Mouse (Mus musculus) forebrain, postnatal 0 days (tissue): ENCODE measurements around the gene Gm9970. TPM values are rescaled to one million over a fixed set of nuclear protein-coding genes. Genes with fewer than 3 reads are reported as not detected.

Source experiments
- ATAC-seq: fragments of 200-750 bp; cut with Nextera tagmentation; 2 replicates; pipeline ENCODE4 v1.8.0; 2017; ENCODE audit warnings: mild to moderate bottlenecking, moderate library complexity
- DNase-seq: peaks from one replicate; pipeline ENCODE4 v3.0.0-alpha.2; 2015
- H3K27ac ChIP-seq: fragments of 300-500 bp; sonication (generic); 2 replicates; pipeline ENCODE4 v1.5.1; 2014; ENCODE audit warnings: low read depth, mild to moderate bottlenecking, antibody characterized with exemption, low read length, moderate library complexity, mixed read lengths
- H3K27me3 ChIP-seq: fragments of 300-500 bp; sonication (generic); 2 replicates; pipeline ENCODE4 v1.6.1; 2014; ENCODE audit warnings: mild to moderate bottlenecking, low read length, mixed read lengths; ENCODE audit not compliant: insufficient read depth
- H3K36me3 ChIP-seq: fragments of 300-500 bp; sonication (generic); 2 replicates; pipeline ENCODE4 v1.6.1; 2014; ENCODE audit warnings: mild to moderate bottlenecking, moderate library complexity; ENCODE audit not compliant: insufficient read depth
- H3K4me1 ChIP-seq: fragments of 300-500 bp; sonication (generic); 2 replicates; pipeline ENCODE4 v1.6.1; 2014; ENCODE audit warnings: antibody characterized with exemption; ENCODE audit not compliant: insufficient read depth
- H3K4me2 ChIP-seq: fragments of 300-500 bp; sonication (generic); 2 replicates; pipeline ENCODE4 v1.6.1; 2014; ENCODE audit warnings: low read depth, mild to moderate bottlenecking, moderate library complexity
- H3K4me3 ChIP-seq: fragments of 300-500 bp; sonication (generic); 2 replicates; pipeline ENCODE4 v1.5.1; 2014; ENCODE audit warnings: low read depth, low read length, mixed read lengths
- H3K9ac ChIP-seq: fragments of 300-500 bp; sonication (generic); 2 replicates; pipeline ENCODE4 v1.6.1; 2014; ENCODE audit warnings: mild to moderate bottlenecking
- H3K9me3 ChIP-seq: fragments of 300-500 bp; sonication (generic); 2 replicates; pipeline ENCODE4 v1.6.1; 2016; ENCODE audit warnings: low read length
- CTCF ChIP-seq: sonication (generic); IDR thresholded peaks from 2 replicates; pipeline ENCODE4 v1.5.1; 2016; ENCODE audit warnings: antibody characterized with exemption, control low read depth, low read depth
- WGBS: fragments of 180-500 bp; shearing (Covaris S2); extraction: QIAGEN DNeasy Blood & Tissue Kit; methylation state at CpG from one replicate; pipeline ENCODE4 v1.1.7; 2014; 5-methylcytosine and 5-hydroxymethylcytosine counted together
- polyA plus RNA-seq: library from polyadenylated mRNA; unstranded; fragments of >200 nt; fragmentation: Nextera tagmentation; extraction: Ambion mirVana; gene quantifications from 2 replicates; pipeline ENCODE4 v1.2.1, GENCODE M21; 2015
- total RNA-seq: library from RNA; depleted of rRNA; stranded (reverse); fragments of >200 nt; gene quantifications from 2 replicates; pipeline ENCODE4 v1.2.3, GENCODE M21; 2014

Gm9970 gene
- total and polyA plus RNA-seq, 2 experiments from 2014 or later, result 0.51 to 0.62 TPM

- H3K4me1 ChIP-seq, result no peaks in the 10 kb centered on the region
- DNase-seq (no peak), ATAC-seq (no peak)
- no peaks in the 10 kb centered on the region for H3K9me3 ChIP-seq
- no peak overlapping the region for H3K4me2 ChIP-seq
- no peak overlapping the region for H3K4me3 ChIP-seq
- H3K36me3 ChIP-seq, result peaks cover 81% of the 10 kb centered on the region
- no peak overlapping the region for H3K9ac ChIP-seq
- no peaks in the 10 kb centered on the region for H3K27me3 ChIP-seq
- no peak overlapping the region for H3K27ac ChIP-seq
- WGBS, result 29% methylated on average over 6 of the region's 6 CpGs
- no peak for TF ChIP-seq CTCF
These were observed 26.7 kb upstream of the Gm9970 start for GRCm38 (mm10) chr5:31267686-31268085.

GRCm38 (mm10) chr5:31266101-31266500 lies 25.1 kb upstream of the Gm9970 start:
- WGBS, result 82% methylated on average over 7 of the region's 7 CpGs
- Histone ChIP-seq H3K9me3 (no peaks in the 10 kb centered on the region), H3K27ac (no peak overlapping the region), H3K4me2 (no peak overlapping the region), H3K4me1 (no peaks in the 10 kb centered on the region), H3K9ac (no peak overlapping the region), H3K4me3 (no peak overlapping the region), H3K36me3 (peaks cover 87% of the 10 kb centered on the region), H3K27me3 (no peaks in the 10 kb centered on the region)
- ATAC-seq (no peak), DNase-seq (no peak)
- TF ChIP-seq CTCF, result no peak

- Histone ChIP-seq H3K9me3 (no peaks in the 10 kb centered on the region), H3K9ac (no peak overlapping the region), H3K4me2 (no peak overlapping the region), H3K27me3 (no peaks in the 10 kb centered on the region), H3K36me3 (peaks cover 74% of the 10 kb centered on the region), H3K4me1 (no peaks in the 10 kb centered on the region), H3K27ac (no peak overlapping the region), H3K4me3 (no peak overlapping the region)
- WGBS, result 90% methylated on average over 11 of the region's 11 CpGs
- ATAC-seq (no peak), DNase-seq (no peak)
- no peak for TF ChIP-seq CTCF
These were observed 16.6 kb upstream of the Gm9970 start for GRCm38 (mm10) chr5:31257616-31258015.

GRCm38 (mm10) chr5:31255971-31256370 lies 14.9 kb upstream of the Gm9970 start:
- DNase-seq (no peak), ATAC-seq (no peak)
- no peak overlapping the region for H3K4me2 ChIP-seq
- H3K9me3 ChIP-seq, result no peaks in the 10 kb centered on the region
- no peak overlapping the region for H3K27ac ChIP-seq
- H3K9ac ChIP-seq, result no peak overlapping the region
- 83% methylated on average over 2 of the region's 2 CpGs for WGBS
- H3K36me3 ChIP-seq, result peaks cover 71% of the 10 kb centered on the region
- no peak overlapping the region for H3K4me3 ChIP-seq
- no peak for TF ChIP-seq CTCF
- no peaks in the 10 kb centered on the region for H3K4me1 ChIP-seq
- no peaks in the 10 kb centered on the region for H3K27me3 ChIP-seq

GRCm38 (mm10) chr5:31255381-31255780 lies 14.3 kb upstream of the Gm9970 start:
- Histone ChIP-seq H3K27me3 (no peaks in the 10 kb centered on the region), H3K4me3 (no peak overlapping the region), H3K4me1 (no peaks in the 10 kb centered on the region), H3K36me3 (peaks cover 71% of the 10 kb centered on the region), H3K4me2 (no peak overlapping the region), H3K9me3 (no peaks in the 10 kb centered on the region), H3K9ac (no peak overlapping the region), H3K27ac (no peak overlapping the region)
- DNase-seq (no peak), ATAC-seq (no peak)
- TF ChIP-seq CTCF, result no peak
- WGBS, result 96% methylated on average over 2 of the region's 2 CpGs

DNA sequence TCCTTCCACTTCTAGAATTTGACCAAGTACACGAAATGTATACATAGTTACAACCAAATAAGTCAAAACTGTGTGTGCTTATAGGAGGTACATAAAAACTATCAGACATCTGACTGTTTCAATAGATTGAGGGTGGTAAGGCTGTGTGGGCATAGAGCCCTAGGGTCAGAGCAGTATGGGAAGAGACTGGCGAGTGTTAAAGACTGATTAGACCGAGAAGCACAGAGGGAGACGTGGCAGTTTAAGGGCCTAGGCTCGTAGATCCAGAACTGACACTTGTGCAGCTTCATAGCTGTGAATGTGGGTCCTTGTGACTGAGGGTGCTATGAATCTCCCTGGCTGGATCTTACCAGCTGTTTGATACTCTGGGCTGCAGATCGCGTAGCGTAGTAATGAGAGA lies 13.9 kb upstream of the Gm9970 start:
- DNase-seq (no peak), ATAC-seq (no peak)
- Histone ChIP-seq H3K9ac (no peak overlapping the region), H3K36me3 (peaks cover 71% of the 10 kb centered on the region), H3K4me3 (no peak overlapping the region), H3K4me2 (no peak overlapping the region), H3K4me1 (no peaks in the 10 kb centered on the region), H3K27ac (no peak overlapping the region), H3K9me3 (no peaks in the 10 kb centered on the region), H3K27me3 (no peaks in the 10 kb centered on the region)
- TF ChIP-seq CTCF, result no peak
- 85% methylated on average over 8 of the region's 8 CpGs for WGBS

DNA sequence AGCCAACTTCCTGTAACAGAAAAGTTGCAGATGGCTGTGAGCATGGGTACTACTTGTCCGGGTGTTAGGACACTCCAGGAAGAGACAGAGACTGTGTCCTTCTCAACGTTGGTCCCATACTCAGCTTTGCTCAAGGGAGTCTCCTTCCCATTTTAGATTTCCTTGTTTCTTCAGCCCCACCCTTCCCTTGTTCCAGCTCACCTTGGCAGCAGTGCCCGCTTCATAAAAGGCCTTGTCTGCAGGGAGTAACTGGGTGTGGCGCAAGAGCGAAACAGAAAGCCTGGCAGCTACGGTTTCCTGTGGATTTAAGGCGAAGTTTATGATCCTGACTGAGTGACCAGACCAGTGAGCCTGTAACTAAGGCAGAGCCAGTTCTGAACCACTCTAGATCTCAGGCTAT lies 13.4 kb upstream of the Gm9970 start:
- no peaks in the 10 kb centered on the region for H3K4me1 ChIP-seq

GRCm38 (mm10) chr5:31253806-31254205 lies 12.8 kb upstream of the Gm9970 start:
- H3K9me3 ChIP-seq, result no peaks in the 10 kb centered on the region
- no peak overlapping the region for H3K27ac ChIP-seq
- no peak overlapping the region for H3K4me2 ChIP-seq
- H3K27me3 ChIP-seq, result no peaks in the 10 kb centered on the region
- no peak for TF ChIP-seq CTCF
- WGBS, result 97% methylated on average over 8 of the region's 8 CpGs
- DNase-seq (no peak), ATAC-seq (no peak)
- peaks cover 73% of the 10 kb centered on the region for H3K36me3 ChIP-seq
- H3K4me3 ChIP-seq, result no peak overlapping the region
- H3K4me1 ChIP-seq, result no peaks in the 10 kb centered on the region
- H3K9ac ChIP-seq, result no peak overlapping the region

More for the DNA sequence above, 13.4 kb upstream of the Gm9970 start:
- DNase-seq (no peak), ATAC-seq (no peak)
- Histone ChIP-seq H3K36me3 (peaks cover 71% of the 10 kb centered on the region), H3K4me2 (no peak overlapping the region), H3K4me3 (no peak overlapping the region), H3K9me3 (no peaks in the 10 kb centered on the region), H3K9ac (no peak overlapping the region), H3K27me3 (no peaks in the 10 kb centered on the region), H3K27ac (no peak overlapping the region)
- no peak for TF ChIP-seq CTCF
- 85% methylated on average over 7 of the region's 7 CpGs for WGBS
